Mouse (Mus musculus) kidney, embryonic 15.5 days (tissue): ENCODE results near the gene Ccdc158. TPM values are rescaled to one million over a fixed set of nuclear protein-coding genes. Genes with fewer than 3 reads are reported as not detected.

Experiments used
- ATAC-seq: fragments of 200-750 bp; cut with Nextera tagmentation; replicated peaks from 2 replicates; pipeline ENCODE4 v1.8.0; 2017; ENCODE audit warnings: moderate TSS enrichment; ENCODE audit not compliant: low FRiP score
- H3K27ac ChIP-seq: fragments of 300-500 bp; sonication (generic); 2 replicates; pipeline ENCODE4 v1.5.1; 2015; ENCODE audit warnings: mild to moderate bottlenecking, inconsistent platforms
- H3K27me3 ChIP-seq: fragments of 300-500 bp; sonication (generic); 2 replicates; pipeline ENCODE4 v1.6.1; 2015; ENCODE audit warnings: inconsistent platforms
- H3K36me3 ChIP-seq: fragments of 300-500 bp; sonication (generic); 2 replicates; pipeline ENCODE4 v1.6.1; 2015; ENCODE audit warnings: inconsistent platforms
- H3K4me1 ChIP-seq: fragments of 300-500 bp; sonication (generic); 2 replicates; pipeline ENCODE4 v1.6.1; 2015; ENCODE audit warnings: inconsistent platforms
- H3K4me2 ChIP-seq: fragments of 300-500 bp; sonication (generic); 2 replicates; pipeline ENCODE4 v1.6.1; 2015; ENCODE audit warnings: moderate library complexity, mild to moderate bottlenecking, inconsistent platforms
- H3K4me3 ChIP-seq: fragments of 300-500 bp; sonication (generic); replicated peaks from 2 replicates; pipeline ENCODE4 v1.5.1; 2015; ENCODE audit warnings: mild to moderate bottlenecking, inconsistent platforms
- H3K9ac ChIP-seq: fragments of 300-500 bp; sonication (generic); 2 replicates; pipeline ENCODE4 v1.6.1; 2015; ENCODE audit warnings: mild to moderate bottlenecking, inconsistent platforms
- H3K9me3 ChIP-seq: fragments of 300-500 bp; sonication (generic); replicated peaks from 2 replicates; pipeline ENCODE4 v1.6.1; 2016; ENCODE audit warnings: inconsistent platforms
- WGBS: fragments of 180-500 bp; shearing (Covaris S2); methylation state at CpG from one replicate; pipeline ENCODE4 v1.1.7; 2015; ENCODE audit warnings: mixed read lengths; 5-methylcytosine and 5-hydroxymethylcytosine counted together
- polyA plus RNA-seq: library from polyadenylated mRNA; unstranded; fragments of >200 nt; fragmentation: Nextera tagmentation; extraction: Ambion mirVana; gene quantifications from 2 replicates; pipeline ENCODE4 v1.2.1, GENCODE M21; 2015

Ccdc158 gene
- polyA plus RNA-seq, 1 experiment from 2014 or later = 0.97 TPM

DNA sequence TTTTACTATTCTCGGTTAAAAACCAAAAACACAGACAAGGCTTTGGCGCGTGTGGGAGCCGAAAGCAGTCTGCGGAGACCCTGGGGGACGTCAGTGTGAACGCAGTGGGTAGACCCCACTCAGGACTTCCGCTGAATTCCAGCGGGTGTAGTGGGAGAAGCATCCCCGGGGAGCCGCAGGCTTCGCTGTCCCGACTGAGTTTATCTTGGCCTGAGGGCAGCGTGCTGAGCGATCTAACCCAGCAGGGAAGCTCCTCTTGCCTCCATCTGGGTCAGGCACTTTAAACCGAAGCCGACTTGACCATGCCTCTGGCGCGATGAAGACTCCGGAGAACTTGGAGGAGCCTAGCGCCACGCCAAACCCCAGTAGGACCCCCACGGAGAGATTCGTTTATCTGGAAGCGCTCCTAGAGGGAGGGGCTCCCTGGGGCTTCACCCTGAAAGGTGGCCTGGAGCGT is 8.3 kb upstream of the Ccdc158 start, which contains the start of gene Shroom3:
TSS of gene Shroom3 (plus strand) at position 85 of the 457 bp plus-strand sequence.
- no peak within 1 kb of the TSS for H3K27ac ChIP-seq
- ATAC-seq = peak; percentile 49
- peaks cover 10% of the 10 kb centered on the region for H3K27me3 ChIP-seq
- WGBS = 1% methylated on average over 26 of the region's 26 CpGs
- no peaks in the 10 kb centered on the region for H3K36me3 ChIP-seq
- H3K9me3 ChIP-seq = no peaks in the 10 kb centered on the region
- peak within 1 kb of the TSS; percentile 53 for H3K4me3 ChIP-seq
- H3K9ac ChIP-seq = peak within 1 kb of the TSS; percentile 48; the same call in 1 of the 2 replicates
- H3K4me1 ChIP-seq = peaks cover 19% of the 10 kb centered on the region
- H3K4me2 ChIP-seq = peak within 1 kb of the TSS; percentile 97

DNA sequence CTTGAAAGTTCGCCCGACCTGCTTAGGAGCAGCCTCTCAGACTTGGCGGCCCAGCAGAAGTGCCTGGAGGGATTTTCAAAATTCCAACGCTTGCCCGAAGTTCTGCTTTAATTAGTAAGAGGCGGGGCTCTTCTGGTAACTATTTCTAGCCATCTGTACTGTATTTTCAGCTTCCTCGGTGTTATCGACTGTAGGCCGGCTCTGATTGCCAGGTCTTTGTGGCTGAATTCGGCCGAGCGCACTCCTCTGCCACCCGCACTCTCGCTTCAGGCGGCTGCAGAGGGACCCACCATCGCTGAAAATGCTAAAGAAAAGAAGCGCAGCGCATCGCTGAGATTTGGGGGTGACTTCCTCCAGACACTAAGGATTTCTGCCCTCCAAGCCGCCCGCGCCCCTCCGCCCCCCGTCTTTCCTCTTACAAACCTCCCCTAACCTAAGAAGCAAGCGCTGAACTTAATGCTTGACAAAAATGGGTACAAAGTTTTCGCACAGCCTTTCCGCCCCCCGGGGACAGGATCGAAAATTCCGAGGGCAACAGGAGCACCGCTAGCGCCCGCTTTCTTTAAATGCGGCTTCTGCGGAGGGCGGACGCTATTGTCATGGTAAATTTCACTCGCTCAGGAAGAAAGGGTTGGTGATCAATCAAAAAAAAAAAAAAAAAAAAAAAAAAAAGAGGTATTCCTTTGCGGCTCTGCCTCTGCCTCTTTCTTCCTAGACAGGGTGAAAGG is 7.7 kb upstream of the Ccdc158 start:
- H3K27ac ChIP-seq = no peak overlapping the region
- 1% methylated on average over 39 of the region's 39 CpGs for WGBS
- H3K9ac ChIP-seq = peak overlapping the region; percentile 48; the same call in 1 of the 2 replicates

DNA sequence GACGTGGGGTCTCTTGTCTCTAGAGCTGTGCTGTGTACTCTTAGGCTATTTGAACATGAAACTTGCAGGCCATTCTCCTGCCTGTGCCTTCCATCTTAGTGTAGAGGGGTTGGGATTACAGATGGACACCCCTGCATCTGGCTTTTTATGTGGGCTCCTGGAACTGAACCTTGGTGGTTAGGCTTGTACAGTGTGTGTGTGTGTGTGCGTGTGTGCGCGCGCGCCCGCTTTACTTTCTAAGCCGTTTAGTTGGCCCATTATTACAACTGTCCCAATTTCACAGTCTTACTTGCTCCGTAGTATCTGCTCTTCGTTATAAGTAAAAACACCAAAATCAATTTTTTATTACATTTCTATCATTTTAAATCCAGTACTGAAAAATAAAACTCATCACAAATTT is 6.8 kb upstream of the Ccdc158 start:
- Histone ChIP-seq H3K4me1 (peaks cover 19% of the 10 kb centered on the region), H3K36me3 (no peaks in the 10 kb centered on the region), H3K27ac (no peak overlapping the region), H3K27me3 (peaks cover 12% of the 10 kb centered on the region), H3K9ac (no peak overlapping the region), H3K9me3 (no peaks in the 10 kb centered on the region), H3K4me3 (no peak overlapping the region), H3K4me2 (no peak overlapping the region)
- WGBS = 95% methylated on average over 10 of the region's 10 CpGs
- no peak for ATAC-seq

More for the DNA sequence above, 7.7 kb upstream of the Ccdc158 start:
- H3K4me1 ChIP-seq = peaks cover 19% of the 10 kb centered on the region
- no peak for ATAC-seq
- no peaks in the 10 kb centered on the region for H3K36me3 ChIP-seq
- H3K9me3 ChIP-seq = no peaks in the 10 kb centered on the region
- peak overlapping the region; percentile 97 for H3K4me2 ChIP-seq
- H3K4me3 ChIP-seq = peak overlapping the region; percentile 53
- peaks cover 10% of the 10 kb centered on the region for H3K27me3 ChIP-seq

DNA sequence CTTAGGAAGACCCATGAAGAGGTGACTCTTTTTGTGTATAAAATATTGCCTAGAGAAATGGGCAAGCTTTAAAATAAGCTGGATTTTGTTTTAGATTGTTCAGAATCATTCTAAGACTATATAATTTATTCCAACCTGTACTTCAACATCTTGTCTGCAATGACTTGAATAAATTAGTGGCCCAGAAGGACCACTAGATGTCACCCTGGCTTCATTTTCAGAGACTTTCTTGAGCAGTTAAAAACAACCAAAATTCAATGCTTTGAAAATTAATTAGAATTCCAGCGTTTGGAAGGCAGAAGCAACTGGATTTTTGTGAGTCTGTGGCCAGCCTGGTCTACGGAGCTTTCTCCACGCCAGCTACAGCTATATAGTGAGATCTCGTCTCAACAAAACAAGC is 4.4 kb upstream of the Ccdc158 start:
- no peaks in the 10 kb centered on the region for H3K9me3 ChIP-seq
- 41% methylated on average over 4 of the region's 4 CpGs for WGBS
- no peaks in the 10 kb centered on the region for H3K36me3 ChIP-seq
- ATAC-seq = no peak
- H3K27me3 ChIP-seq = peaks cover 17% of the 10 kb centered on the region
- peaks cover 33% of the 10 kb centered on the region for H3K4me1 ChIP-seq
- H3K9ac ChIP-seq = no peak overlapping the region
- no peak overlapping the region for H3K27ac ChIP-seq
- H3K4me3 ChIP-seq = no peak overlapping the region
- H3K4me2 ChIP-seq = no peak overlapping the region

DNA sequence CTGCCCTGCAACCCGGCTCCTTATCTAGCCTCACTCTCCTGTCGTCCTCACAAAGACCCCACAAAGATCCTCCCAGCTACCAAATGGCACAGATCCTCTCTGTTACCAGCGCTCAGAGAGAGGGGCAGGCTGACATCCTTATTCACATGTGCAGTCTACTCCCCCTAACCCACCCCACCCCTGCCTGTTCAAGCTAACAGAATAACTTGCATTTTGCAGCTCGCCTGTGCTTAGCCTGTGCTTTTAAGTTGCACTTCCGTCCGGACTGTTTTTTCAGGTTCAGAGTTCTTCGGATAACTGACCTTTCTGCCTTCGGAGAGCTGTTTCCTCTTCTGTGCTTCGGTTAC is 476 bp upstream of the Ccdc158 start:
- Histone ChIP-seq H3K27ac (0 out of 2 replicates have a peak overlapping the region, but pooled peaks have one; percentile 28), H3K36me3 (no peaks in the 10 kb centered on the region), H3K27me3 (peaks cover 7% of the 10 kb centered on the region), H3K9ac (peak overlapping the region; percentile 24; the same call in 1 of the 2 replicates), H3K4me3 (peak overlapping the region; percentile 50), H3K4me1 (peaks cover 15% of the 10 kb centered on the region), H3K4me2 (peak overlapping the region; percentile 77), H3K9me3 (no peaks in the 10 kb centered on the region)
- WGBS = under 1% methylated on average over 9 of the region's 9 CpGs
- ATAC-seq = no peak

DNA sequence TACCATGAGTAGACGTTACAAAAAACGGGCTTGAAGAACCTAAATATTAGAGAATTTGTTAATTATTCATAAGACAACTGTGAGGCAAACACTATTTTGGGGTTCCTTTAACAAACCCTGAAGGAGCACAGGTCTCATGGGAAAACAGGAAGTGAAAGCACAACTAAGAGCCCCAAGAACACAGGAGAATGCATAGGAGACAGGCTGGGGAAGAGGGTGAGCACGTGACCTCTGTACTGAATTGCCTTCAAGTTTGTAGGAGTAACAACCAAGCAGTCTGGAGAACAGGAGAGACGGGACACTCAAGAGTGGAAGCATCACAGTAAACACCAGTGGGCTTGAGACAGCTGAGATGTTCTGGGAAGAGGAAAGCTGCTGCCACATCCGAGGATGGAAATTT is 8.2 kb downstream of the Ccdc158 start:
- Histone ChIP-seq H3K4me3 (no peak overlapping the region), H3K4me2 (no peak overlapping the region), H3K36me3 (no peaks in the 10 kb centered on the region), H3K9me3 (no peaks in the 10 kb centered on the region), H3K27me3 (no peaks in the 10 kb centered on the region), H3K4me1 (no peaks in the 10 kb centered on the region), H3K27ac (no peak overlapping the region), H3K9ac (no peak overlapping the region)
- 75% methylated on average over 5 of the region's 5 CpGs for WGBS
- ATAC-seq = no peak

DNA sequence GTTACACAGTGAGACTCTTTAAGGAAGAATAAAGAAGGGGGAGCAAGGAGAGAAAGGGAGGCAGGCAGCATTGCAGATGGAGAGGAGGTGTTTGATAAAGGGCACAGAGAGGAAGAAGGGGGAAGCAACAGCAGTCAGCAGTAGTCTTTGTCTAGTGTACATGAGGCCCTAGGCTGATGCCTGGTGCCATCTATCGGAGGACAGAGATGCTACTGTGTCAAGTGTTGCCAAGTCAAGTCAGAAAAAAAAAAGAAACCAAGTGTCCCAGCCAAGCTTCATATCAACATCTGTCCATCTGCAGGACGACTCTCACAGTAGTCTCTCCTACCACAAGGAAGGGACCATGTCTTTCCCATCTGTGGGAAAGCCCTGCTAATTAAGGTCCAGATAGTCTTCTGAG is 10.8 kb downstream of the Ccdc158 start:
- no peak overlapping the region for H3K9ac ChIP-seq
- no peak overlapping the region for H3K4me2 ChIP-seq
- H3K4me1 ChIP-seq = no peaks in the 10 kb centered on the region
- H3K9me3 ChIP-seq = no peaks in the 10 kb centered on the region
- no peak for ATAC-seq
- H3K27ac ChIP-seq = no peak overlapping the region
- H3K4me3 ChIP-seq = no peak overlapping the region
- no peaks in the 10 kb centered on the region for H3K27me3 ChIP-seq
- no peaks in the 10 kb centered on the region for H3K36me3 ChIP-seq
- 71% methylated on average over 2 of the region's 2 CpGs for whole genome bisulfite sequencing

DNA sequence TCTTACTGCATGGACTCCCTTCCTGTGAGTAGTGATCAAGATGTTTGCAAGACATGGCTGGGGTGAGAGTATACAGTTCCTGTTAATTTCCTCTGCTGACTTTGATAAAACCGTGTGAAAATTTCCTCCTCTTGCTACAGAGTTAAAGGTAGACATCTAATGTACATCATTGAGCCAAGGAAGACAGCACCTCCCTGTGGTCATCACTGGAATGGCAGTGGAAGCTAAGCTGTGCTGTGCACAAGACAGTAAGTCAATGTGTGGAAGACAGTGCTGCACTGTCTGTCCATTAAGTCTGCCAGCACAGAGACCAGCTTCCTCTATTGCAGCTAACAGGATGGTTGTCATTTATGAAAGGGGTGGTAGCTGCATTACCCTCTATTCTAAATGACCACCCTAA is 18.8 kb downstream of the Ccdc158 start:
- Histone ChIP-seq H3K9ac (no peak overlapping the region), H3K36me3 (no peaks in the 10 kb centered on the region), H3K9me3 (no peaks in the 10 kb centered on the region), H3K4me3 (no peak overlapping the region), H3K27ac (no peak overlapping the region), H3K4me2 (no peak overlapping the region), H3K27me3 (no peaks in the 10 kb centered on the region), H3K4me1 (no peaks in the 10 kb centered on the region)
- WGBS = 15% methylated on average over 1 of the region's 1 CpGs
- no peak for ATAC-seq

DNA sequence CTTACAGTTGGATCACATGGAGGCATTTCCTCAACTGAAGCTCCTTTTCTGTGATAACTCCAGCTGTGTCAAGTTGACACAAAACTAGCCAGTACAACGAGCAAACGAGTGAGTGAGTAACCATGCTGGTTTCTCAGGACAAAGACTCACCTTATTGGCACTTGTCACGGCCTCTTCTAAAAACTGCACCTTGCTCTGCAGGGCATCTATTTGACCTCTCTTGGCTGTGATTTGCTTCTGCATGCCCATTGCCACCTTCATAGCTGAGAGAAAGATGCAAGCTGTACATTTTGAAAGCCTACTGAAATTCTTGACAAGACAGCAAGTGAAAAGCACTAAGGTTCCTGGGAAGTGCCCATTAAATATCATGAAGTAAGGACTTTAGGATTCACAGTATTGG is 34.2 kb downstream of the Ccdc158 start:
- WGBS = 87% methylated on average over 3 of the region's 3 CpGs
- Histone ChIP-seq H3K9ac (no peak overlapping the region), H3K4me3 (no peak overlapping the region), H3K27me3 (no peaks in the 10 kb centered on the region), H3K9me3 (no peaks in the 10 kb centered on the region), H3K36me3 (no peaks in the 10 kb centered on the region), H3K4me1 (no peaks in the 10 kb centered on the region), H3K4me2 (no peak overlapping the region), H3K27ac (no peak overlapping the region)
- no peak for ATAC-seq

DNA sequence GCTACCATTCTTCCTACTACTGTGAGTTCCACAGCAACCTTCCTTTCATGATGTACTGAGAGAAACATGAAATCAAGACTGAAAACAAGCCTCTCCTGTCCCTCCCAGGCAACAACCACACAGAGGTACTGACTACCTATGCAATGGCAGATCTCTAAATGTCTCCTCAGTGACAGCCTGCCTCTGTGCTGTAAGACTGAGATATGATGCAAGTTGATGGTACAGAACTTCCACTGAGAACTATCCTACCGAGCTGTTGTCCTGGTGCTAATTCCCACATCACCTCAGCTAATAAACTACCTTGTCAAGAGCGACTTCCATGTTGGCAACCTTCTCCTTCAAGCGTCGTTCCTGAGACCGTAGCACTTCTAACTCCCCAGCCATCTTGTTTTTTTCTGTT is 39.2 kb downstream of the Ccdc158 start:
- no peak for ATAC-seq
- Histone ChIP-seq H3K4me1 (no peaks in the 10 kb centered on the region), H3K36me3 (no peaks in the 10 kb centered on the region), H3K4me2 (no peak overlapping the region), H3K27ac (no peak overlapping the region), H3K27me3 (no peaks in the 10 kb centered on the region), H3K4me3 (no peak overlapping the region), H3K9ac (no peak overlapping the region), H3K9me3 (no peaks in the 10 kb centered on the region)
- WGBS = 73% methylated on average over 5 of the region's 5 CpGs

DNA sequence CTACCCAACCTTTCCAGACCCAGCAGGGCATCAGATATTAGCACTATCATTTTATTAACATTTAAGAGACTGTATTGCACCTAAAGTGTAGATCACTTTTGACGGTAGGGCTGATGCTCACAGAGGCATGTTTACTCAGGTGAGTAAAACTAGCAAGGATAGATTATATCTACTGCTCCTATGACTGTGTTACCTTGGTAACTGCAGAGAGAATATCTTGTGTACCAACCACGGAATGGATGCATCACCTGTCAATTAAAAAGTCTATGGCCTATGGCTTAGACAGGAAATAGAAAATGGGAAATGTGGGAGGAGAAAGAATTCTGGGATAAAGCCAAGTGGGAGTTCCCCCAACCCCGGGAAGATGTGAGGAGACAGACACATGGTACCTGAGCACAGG is 40.2 kb downstream of the Ccdc158 start:
- no peak overlapping the region for H3K4me3 ChIP-seq

DNA sequence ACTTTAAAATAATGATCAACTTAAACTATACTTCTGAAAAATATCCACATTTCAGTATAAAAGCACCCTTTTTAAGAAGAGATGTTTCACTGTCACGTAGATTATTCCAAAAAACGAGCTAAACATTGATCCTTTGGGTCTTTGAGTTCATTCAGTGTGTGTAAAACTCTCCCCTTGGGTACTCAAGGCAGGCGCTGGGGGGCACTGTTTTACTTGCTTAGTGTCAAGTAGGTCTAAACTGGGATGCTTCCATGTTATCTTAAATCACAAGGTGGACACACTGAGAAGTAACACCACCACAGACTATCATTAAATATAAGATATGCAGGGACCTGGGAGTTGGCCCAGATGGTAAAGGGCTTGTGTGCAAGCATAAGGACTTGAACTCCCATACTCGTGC is 41.5 kb downstream of the Ccdc158 start:
- 71% methylated on average over 4 of the region's 4 CpGs for WGBS
- Histone ChIP-seq H3K9me3 (no peaks in the 10 kb centered on the region), H3K4me1 (no peaks in the 10 kb centered on the region), H3K36me3 (no peaks in the 10 kb centered on the region), H3K4me3 (no peak overlapping the region), H3K4me2 (no peak overlapping the region), H3K27ac (no peak overlapping the region), H3K27me3 (no peaks in the 10 kb centered on the region), H3K9ac (no peak overlapping the region)
- ATAC-seq = no peak

More for the DNA sequence above, 40.2 kb downstream of the Ccdc158 start:
- no peak for ATAC-seq
- Histone ChIP-seq H3K27me3 (no peaks in the 10 kb centered on the region), H3K4me1 (no peaks in the 10 kb centered on the region), H3K9me3 (no peaks in the 10 kb centered on the region), H3K36me3 (no peaks in the 10 kb centered on the region), H3K9ac (no peak overlapping the region), H3K27ac (no peak overlapping the region), H3K4me2 (no peak overlapping the region)
- WGBS = 73% methylated on average over 3 of the region's 3 CpGs

DNA sequence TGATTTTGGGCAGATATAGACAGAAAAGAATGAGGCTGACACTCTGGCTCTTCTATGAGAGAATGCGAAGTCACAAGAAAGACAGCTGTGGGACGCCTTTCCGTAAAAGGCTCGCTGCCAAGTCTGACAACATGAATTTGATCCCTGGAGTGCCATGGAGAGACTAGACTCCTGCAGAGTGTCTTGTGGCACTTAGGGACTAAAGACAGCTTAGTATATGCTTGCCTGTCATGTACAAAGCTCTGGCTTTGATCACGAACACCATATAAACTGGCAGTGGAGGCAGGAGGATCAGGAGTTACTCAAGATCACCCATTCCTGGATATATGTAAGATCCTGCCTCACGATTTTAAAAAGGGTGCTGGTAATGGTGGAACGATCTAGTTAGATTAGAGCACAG is 47.2 kb downstream of the Ccdc158 start:
- H3K9me3 ChIP-seq = no peaks in the 10 kb centered on the region
- H3K27me3 ChIP-seq = no peaks in the 10 kb centered on the region
- H3K4me2 ChIP-seq = no peak overlapping the region
- no peak overlapping the region for H3K27ac ChIP-seq
- H3K9ac ChIP-seq = no peak overlapping the region
- H3K4me1 ChIP-seq = no peaks in the 10 kb centered on the region
- ATAC-seq = no peak
- H3K4me3 ChIP-seq = no peak overlapping the region
- WGBS = 83% methylated on average over 7 of the region's 7 CpGs
- H3K36me3 ChIP-seq = no peaks in the 10 kb centered on the region
